Mouse (Mus musculus): ENCODE data around the gene Cd300e. TPM values are rescaled to one million over a fixed set of nuclear protein-coding genes. Genes with fewer than 3 reads are reported as not detected.
A peak's percentile ranks its signal among the peaks of the same experiment; 100 is the strongest.

Cd300e gene
- not detected in 2 replicates for total RNA-seq (2017)

DNA sequence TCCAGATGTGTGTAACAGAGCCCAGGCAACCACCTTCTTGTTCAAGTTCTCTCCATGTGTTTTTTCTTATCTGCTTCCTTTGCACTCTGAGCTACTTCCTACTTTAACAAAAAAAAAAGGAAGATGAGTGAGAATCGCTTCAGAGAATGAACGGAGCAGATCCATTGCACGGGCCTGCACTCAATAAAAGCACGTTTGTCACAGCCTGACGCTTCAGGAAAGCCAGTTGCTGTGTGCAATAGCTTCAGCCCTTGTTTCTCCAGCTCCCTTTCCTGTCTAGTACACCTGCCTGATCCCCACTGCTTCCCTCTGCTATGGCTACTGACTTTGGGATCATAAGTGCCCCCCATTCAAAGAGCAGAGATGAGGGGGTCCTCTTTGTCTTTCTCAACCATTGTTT lies at the start of gene Cd300e:
Gene Cd300e (minus strand): TSS at position 101 of the 400 bp plus-strand sequence.
- ATAC-seq (replicated peaks; ENCODE audit: low read depth, poor library complexity, severe bottlenecking): no peak

DNA sequence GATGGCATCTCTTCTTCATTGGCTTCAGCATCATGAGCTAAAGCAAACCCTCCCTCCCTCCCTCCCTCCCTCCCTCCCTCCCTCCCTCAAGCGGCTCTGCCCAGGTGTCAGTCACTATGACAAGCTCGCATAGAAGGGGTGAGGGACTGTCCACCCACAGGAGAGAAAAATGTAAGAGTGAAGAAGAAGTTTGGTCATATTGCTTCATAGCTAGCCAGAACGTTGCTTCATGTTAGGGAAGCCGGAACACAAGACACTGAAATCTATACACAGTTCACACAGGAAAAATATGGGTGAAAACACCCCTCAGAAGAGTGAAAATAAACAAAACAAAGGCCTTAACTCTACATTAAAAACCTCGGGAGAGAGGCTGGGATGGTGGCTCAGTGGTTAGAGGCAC lies 48.3 kb upstream of the Cd300e start:
- ATAC-seq (replicated peaks; ENCODE audit: low read depth, poor library complexity, severe bottlenecking): no peak

DNA sequence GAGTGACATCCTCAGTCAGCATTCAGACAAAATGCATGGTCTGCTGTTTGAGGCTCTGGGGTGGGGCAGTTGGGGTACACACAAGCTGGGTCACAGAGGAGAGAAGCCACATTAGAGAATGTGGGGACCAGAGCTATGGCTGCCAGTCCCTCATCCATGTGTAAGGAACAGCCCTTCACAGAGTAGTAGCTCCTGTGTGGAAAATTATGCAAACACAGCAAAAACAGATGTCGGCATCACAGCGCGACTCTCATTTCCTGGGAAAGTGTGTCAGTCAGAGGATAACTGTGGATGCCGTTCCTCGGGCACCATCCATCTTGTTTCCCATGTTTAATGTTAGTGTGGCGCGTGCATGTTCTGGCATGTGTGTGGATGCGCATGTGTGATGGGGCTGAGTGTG lies 46.2 kb upstream of the Cd300e start:
- ATAC-seq (replicated peaks; ENCODE audit: low read depth, poor library complexity, severe bottlenecking): no peak

GRCm38 (mm10) chr11:115107403-115107916 lies 45.5 kb upstream of the Cd300e start:
- no peak for ATAC-seq (replicated peaks; ENCODE audit: low read depth, poor library complexity, severe bottlenecking)

DNA sequence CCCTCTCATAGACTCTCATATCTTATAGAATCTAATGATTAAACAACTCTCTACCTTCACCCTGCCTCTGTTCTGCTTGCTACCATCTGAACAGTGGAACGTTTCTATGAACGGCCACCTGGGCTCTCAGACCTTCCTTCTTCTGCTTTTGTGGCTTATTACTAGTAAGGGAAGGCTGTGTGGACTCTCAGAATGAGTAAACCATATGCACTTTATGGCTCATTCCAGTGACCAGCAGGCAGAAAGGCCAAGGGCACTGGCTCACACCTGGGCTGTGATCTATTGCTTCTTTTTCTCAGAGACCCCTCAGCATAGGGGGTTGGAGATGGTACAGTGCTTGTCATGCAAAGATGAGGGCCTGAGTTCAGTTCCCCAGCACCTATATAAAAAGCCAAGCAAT lies 44.7 kb upstream of the Cd300e start:
- ATAC-seq (replicated peaks; ENCODE audit: low read depth, poor library complexity, severe bottlenecking): no peak

- ATAC-seq (replicated peaks; ENCODE audit: low read depth, poor library complexity, severe bottlenecking): no peak
Observed at GRCm38 (mm10) chr11:115104769-115105563, 43.0 kb upstream of the Cd300e start.

DNA sequence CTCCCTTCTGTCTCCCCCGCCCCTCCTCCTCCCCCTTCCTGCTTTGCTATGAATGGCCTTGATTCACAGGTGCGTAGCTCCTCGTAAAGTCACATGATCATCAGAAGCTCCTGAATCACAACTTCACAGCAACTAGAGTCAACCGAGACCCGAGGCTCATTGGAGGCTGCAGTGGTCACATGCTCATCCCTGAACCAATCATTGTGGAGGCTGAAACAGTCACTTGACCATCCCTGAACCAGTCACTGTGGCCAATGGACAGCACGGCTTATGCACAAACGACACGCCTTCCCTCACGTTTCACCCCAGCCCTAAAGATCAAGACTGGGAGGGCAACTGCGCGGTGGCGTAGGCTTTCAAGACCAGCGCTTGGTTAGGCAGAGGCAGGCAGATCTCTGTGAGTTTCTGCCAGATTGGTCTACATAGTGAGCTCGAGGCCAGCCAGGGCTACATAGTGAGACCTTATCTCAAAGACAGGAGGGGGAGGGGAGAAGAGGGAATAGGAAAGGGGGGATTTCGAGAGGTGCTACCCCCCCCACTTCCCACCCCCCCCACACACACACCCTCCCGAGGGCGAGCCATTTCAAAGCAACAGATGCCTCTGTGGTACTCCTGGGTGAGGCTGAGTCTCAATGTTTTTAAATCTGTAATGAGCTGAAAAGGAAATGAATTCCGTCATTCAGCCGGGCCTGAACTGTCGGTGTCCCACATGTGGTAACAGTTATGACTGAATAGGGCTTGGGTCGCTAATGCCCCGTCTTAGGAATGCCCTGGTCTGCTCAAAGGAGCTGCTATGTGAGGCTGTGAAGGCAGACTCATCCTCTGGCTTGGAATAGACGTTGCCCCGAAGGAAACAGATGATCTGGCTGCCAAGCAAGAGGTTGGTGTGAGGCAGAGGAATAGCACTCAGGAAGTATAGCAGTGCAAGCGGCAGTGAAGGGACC lies 41.8 kb upstream of the Cd300e start:
- no peak for ATAC-seq (replicated peaks; ENCODE audit: low read depth, poor library complexity, severe bottlenecking)

- ATAC-seq (replicated peaks; ENCODE audit: low read depth, poor library complexity, severe bottlenecking): no peak
Observed at GRCm38 (mm10) chr11:115102116-115102515, 40.1 kb upstream of the Cd300e start.

DNA sequence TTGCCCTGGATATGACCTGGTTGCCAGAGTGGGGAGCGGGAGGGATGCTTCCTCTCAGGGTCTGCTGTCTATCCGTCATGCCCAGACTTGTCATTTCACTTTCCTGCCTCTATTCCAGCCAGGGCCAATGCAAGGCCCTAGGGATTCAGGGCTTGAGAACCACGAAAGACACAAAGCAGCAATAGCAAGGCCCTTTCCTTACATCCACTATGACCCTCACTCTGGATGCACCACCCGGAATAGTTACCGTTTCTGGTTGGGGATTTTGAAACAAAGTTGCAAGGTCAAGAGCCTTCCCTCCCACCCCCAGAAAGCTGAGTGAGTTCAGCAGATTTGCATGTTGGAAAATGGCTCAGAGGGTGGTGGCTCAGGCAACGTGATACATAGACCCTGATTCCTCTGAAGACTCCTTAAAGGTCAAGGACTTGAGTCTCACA lies 39.7 kb upstream of the Cd300e start:
- ATAC-seq (replicated peaks; ENCODE audit: low read depth, poor library complexity, severe bottlenecking): no peak

DNA sequence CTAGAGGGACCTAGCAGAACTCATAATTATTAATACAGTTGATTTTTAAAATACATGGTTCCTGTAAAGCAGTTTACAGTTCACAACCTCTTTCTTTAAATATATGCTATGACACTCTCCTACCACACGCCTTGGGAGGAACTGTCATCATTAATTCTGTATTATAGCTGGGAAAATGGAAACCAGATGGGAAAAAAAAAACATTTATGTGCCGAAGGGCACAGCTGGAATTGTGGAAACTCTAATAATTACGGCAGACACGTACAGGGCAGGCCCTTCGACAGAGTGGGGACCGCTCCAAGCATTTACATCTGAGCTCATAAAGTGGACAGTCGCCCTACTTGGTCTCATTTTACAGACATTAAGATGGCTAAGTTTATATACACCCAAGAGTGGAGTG lies 38.8 kb upstream of the Cd300e start:
- ATAC-seq (replicated peaks; ENCODE audit: low read depth, poor library complexity, severe bottlenecking): no peak

GRCm38 (mm10) chr11:115100032-115100621 lies 38.1 kb upstream of the Cd300e start:
- ATAC-seq (replicated peaks; ENCODE audit: low read depth, poor library complexity, severe bottlenecking): no peak

DNA sequence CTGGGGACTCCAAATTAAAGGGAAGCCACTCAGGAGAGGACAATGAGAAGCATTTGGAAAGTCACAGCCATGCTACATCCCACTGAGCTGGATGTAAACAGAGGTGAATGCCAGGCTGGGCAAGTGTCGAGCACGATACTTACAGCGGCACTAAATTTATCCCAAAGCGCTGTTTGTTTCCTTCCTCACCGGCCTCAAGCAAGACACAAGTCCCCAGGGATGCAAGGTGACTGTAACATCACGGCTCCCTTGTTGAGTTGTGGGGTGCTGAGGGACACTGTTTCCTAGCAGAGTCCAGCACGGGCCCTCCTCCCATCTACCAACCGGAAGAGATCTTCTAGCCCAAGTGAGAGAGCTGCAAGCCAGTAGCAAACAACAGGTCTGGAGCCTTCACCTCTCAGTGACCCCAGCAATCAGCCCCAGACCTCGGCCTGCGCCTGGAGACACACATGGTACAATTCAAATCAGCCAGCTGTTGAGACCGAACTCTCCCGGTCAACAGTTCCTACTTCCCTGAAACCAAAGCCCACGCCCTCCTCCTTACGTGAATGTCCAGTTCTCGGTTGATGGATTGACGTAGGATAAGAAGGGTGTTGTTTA lies 37.4 kb upstream of the Cd300e start:
- no peak for ATAC-seq (replicated peaks; ENCODE audit: low read depth, poor library complexity, severe bottlenecking)

GRCm38 (mm10) chr11:115098203-115098932 lies 36.4 kb upstream of the Cd300e start:
- ATAC-seq (replicated peaks; ENCODE audit: low read depth, poor library complexity, severe bottlenecking): no peak

DNA sequence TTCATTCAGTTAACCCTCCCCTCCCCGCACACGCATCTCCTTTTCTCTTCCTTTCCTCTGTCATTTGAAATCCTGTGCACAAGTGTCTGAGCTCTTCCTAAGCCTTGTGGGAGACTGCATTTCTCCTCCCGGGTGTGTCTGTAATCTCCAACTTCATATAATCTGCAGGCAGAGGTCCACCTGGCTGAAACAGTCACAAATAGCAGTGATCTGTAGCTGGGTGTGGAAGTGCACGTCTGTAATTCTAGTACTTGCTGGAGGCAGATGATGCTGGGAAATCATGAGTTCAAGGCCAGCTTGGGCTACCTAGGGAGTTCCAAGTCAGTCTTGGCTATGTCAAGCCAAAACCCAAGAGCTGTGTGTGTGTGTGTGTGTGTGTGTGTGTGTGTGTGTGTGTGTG lies 30.2 kb upstream of the Cd300e start:
- ATAC-seq (replicated peaks; ENCODE audit: low read depth, poor library complexity, severe bottlenecking): no peak

DNA sequence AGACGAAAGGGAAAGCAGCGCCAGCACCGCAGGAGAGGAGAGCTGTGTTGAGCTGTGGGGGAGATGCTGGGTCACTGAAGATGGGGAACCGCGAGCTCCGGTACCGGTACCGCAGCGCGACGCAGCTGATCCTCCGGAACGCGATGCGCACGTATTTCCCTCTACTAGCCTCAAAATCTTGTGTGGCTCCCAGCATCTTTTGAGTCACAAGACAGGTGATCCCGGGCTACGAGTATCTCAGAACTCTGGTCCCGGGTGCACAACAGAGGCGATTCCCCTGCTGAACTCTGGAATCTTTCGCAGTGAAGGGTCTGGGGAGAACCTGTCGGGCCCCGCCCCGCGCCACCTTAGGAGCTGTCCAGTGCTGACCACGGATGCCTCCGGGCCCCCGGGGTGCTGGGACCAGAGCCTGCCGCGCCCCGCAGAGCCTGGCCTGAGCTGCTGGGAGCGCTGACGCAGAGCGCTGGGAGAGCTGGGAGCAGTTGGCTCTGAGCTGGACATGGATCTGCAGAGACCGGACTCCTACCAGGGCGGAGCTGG lies 29.5 kb upstream of the Cd300e start, which contains the start of gene Rab37:
Gene Rab37 (plus strand): TSS at position 70 of the 540 bp plus-strand sequence.
- peak; percentile 65 for ATAC-seq (replicated peaks; ENCODE audit: low read depth, poor library complexity, severe bottlenecking)

- ATAC-seq (replicated peaks; ENCODE audit: low read depth, poor library complexity, severe bottlenecking): no peak
Observed at GRCm38 (mm10) chr11:115089853-115090252, 27.9 kb upstream of the Cd300e start.

DNA sequence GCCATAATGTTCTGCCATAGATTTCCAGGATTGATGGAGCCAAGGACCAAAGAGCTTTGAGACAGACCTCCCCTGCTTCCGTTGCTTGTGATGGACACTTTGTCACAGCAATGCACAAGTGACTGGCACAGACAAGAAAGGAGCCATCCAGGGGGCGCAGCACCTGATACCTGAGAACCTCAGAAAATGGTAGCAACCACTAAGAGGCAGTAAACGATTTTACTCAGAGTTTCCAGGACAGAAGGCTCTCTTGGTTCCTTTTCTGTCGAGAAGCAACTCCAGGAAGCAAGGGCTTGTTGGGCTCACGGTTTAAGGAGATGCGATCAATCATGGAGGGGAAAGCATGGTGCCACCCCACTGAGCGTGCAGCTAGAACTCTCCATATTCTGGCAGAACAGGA lies 24.2 kb upstream of the Cd300e start:
- ATAC-seq (replicated peaks; ENCODE audit: low read depth, poor library complexity, severe bottlenecking): no peak

DNA sequence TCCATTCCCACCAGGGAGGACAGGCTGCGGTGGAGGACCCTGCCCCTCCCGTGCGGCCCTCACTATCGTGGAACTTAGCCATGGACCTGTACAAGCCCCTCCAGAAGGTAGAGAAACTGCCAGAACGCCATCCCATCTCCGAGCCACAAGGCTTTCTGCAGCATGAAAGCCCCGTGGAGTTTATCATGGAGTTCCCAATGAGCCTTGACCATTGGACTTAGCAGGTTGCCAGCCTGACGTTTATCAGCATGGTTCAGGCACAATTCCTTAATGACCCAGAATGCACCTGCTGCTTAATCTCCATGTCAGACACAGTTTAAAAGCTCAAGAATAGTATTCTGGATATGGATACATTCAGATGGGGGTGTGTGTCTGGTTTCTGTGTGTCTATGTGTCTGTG lies 23.1 kb upstream of the Cd300e start:
- ATAC-seq (replicated peaks; ENCODE audit: low read depth, poor library complexity, severe bottlenecking): no peak

DNA sequence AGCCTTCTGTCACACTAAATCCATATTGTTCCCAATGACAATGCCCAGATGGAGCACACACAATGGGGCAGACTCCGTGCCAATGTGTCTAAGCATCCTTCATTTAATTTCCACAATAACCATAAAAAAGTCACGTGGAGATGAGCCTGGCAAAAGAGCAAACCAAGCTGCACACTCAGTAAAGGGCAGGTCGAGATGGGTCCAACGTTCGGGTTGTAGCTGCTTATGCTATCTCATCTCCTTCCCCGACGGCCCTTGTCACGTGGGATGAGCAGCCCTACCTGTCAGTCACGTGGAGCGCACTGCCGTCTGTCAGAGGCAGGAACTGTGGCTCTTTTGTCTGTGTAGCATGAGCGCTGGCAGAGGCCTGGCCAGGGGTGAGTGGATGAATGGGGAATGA lies 22.6 kb upstream of the Cd300e start:
- ATAC-seq (replicated peaks; ENCODE audit: low read depth, poor library complexity, severe bottlenecking): no peak
